Mouse (Mus musculus): ENCODE results near the gene Lrtm2. TPM values are rescaled to one million over a fixed set of nuclear protein-coding genes. Genes with fewer than 3 reads are reported as not detected.
"Not testable (repeated sequence)": the region's sequence is repeated elsewhere in the genome, so short reads cannot be mapped to it uniquely, and the experiment has no call there.

Lrtm2 gene
- polyA plus RNA-seq (2012; ENCODE audit: insufficient read depth, low replicate concordance) = not detected in 2 replicates

DNA sequence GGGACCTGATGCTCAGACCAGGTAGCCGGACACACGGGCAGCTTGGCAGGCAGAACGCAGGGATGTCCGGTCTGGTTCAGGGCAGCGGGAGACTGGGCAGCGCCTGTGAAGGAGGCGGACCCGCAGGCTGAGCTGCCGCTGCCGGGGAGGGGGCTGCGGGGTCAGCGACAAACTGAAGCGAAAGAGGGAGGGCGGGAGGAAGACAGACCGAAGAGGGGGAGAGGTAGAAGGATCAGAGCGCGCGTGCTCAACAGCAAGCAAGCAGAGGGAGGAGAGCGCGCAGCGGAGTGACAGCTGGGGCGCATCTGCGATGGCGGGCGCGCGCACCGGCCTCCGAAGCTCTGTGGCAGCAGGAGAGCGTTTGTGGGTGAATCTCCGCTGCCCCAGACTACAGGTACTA is at the start of gene Lrtm2:
TSS of gene Lrtm2 (minus strand) at position 261 of the 400 bp plus-strand sequence.
- H3K9me3 ChIP-seq = no peaks in the 10 kb centered on the region
- peaks cover 90% of the 10 kb centered on the region for H3K27me3 ChIP-seq (replicated peaks)
- H3K4me1 ChIP-seq = peaks cover 40% of the 10 kb centered on the region
- H3K36me3 ChIP-seq (replicated peaks; ENCODE audit: low read length) = no peaks in the 10 kb centered on the region
- H3K4me3 ChIP-seq (replicated peaks) = peak within 1 kb of the TSS; percentile 56
- TF ChIP-seq FLI1 (IDR thresholded peaks at IDR 0.05; ENCODE audit: low read length) (no peak), GATA1 (IDR thresholded peaks at IDR 0.05; ENCODE audit: borderline replicate concordance, low read length) (no peak)

DNA sequence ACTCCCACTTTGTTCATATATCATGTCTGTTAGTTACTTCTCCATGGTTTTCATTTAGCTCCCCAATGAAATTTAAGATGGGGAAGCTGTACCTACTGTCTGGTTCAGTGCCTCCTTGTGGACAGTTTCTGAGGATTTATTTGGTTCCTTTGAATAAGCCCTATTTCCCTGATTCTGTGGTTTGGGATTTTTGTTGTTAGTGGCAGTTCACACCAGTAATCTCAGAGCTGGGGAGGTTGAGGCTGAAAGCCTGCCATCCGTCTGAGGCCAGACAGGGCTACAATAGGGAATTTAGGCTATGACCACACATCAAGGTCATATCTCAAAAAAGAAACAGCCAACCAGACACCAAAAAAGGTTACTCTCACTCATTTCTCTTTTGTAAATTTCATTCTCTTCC is 48.1 kb upstream of the Lrtm2 start:
- H3K36me3 ChIP-seq (replicated peaks; ENCODE audit: low read length) = peaks cover 27% of the 10 kb centered on the region
- H3K9me3 ChIP-seq = no peaks in the 10 kb centered on the region
- no peak for TF ChIP-seq GATA1 (IDR thresholded peaks at IDR 0.05; ENCODE audit: borderline replicate concordance, low read length)
- no peak for TF ChIP-seq FLI1 (IDR thresholded peaks at IDR 0.05; ENCODE audit: low read length)
- H3K4me1 ChIP-seq = peaks cover 83% of the 10 kb centered on the region
- H3K4me3 ChIP-seq (replicated peaks) = no peak overlapping the region
- H3K27me3 ChIP-seq (replicated peaks) = no peaks in the 10 kb centered on the region

DNA sequence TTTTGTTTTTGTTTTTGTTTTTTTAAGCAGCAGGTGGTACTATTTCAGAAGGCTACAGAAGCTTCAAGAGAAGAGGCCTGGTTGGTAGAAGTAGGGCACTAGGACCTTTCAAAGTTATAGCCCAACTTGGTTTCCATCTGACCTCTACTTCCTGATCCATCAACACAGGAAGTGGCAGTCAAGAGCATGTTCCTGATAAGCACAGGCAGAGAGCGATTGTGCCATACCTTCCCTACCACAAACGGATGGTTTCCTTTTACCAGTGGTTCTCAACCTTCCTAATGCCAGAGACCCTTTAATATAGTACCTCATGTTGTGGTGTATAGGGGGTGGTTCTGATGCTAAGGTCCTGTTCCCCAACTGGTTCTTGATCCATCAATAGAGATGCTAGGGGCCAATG is 47.0 kb upstream of the Lrtm2 start:
- Histone ChIP-seq H3K36me3 (replicated peaks; ENCODE audit: low read length) (peaks cover 17% of the 10 kb centered on the region), H3K4me1 (peaks cover 93% of the 10 kb centered on the region), H3K27me3 (replicated peaks) (no peaks in the 10 kb centered on the region), H3K4me3 (replicated peaks) (peak overlapping the region; percentile 74), H3K9me3 (no peaks in the 10 kb centered on the region)
- TF ChIP-seq FLI1 (IDR thresholded peaks at IDR 0.05; ENCODE audit: low read length) (peak; percentile 43; the same call in 1 of the 2 replicates), GATA1 (IDR thresholded peaks at IDR 0.05; ENCODE audit: borderline replicate concordance, low read length) (no peak)

DNA sequence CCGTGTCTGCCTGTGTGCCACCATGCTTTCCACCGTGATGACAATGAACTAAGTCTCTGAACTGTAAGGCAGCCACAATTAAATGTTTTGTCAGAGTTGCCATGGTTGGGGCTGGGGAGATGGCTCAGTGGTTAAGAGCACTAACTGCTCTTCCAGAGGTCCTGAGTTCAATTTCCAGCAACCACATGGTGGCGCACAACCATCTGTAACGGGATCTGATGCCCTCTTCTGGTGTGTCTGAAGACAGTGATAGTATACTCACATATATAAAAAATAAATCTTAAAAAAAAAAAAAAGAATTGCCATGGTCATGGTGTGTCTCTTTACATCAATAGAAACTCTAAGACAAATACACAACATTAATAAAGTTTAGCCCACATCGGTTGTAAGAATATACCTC is 44.5 kb upstream of the Lrtm2 start:
- Histone ChIP-seq H3K9me3 (no peaks in the 10 kb centered on the region), H3K36me3 (replicated peaks; ENCODE audit: low read length) (peaks cover 12% of the 10 kb centered on the region), H3K4me1 (peaks cover 90% of the 10 kb centered on the region), H3K27me3 (replicated peaks) (no peaks in the 10 kb centered on the region), H3K4me3 (replicated peaks) (no peak overlapping the region)
- no peak for TF ChIP-seq GATA1 (IDR thresholded peaks at IDR 0.05; ENCODE audit: borderline replicate concordance, low read length)
- TF ChIP-seq FLI1 (IDR thresholded peaks at IDR 0.05; ENCODE audit: low read length) = no peak

DNA sequence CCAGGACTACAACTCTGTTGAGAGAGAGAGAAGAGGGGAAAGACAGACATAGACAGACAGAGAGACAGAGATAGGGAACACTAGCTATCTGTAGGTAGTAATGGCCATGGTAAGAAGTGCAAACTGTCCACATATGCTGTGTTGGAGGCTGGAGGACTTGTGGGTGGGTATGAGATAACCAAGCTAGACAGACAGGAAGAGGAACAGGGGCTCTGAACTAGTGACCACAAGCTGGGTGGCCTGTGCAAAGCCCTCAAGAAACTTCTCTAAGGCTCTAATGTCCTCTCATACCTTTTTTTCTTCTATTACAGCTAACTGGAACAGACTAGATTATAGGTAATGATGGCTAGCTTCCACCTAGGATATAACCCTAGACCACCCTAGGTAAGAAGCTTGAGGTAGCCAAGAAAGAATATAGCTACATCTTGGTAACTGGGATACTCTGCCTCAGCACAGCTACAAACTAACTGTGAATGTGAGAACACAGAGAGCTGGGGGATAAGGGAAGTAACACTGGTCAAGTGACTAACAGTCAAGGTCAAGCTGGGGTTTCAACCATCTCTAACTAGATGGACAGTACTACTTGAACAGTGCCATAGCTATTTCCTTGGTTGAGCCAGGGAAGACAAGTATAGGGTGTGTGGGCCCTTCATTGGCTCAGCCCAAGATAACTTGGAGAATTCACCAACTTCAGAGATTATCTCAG is 42.6 kb upstream of the Lrtm2 start:
- Histone ChIP-seq H3K36me3 (replicated peaks; ENCODE audit: low read length) (peaks cover 27% of the 10 kb centered on the region), H3K27me3 (replicated peaks) (no peaks in the 10 kb centered on the region), H3K9me3 (no peaks in the 10 kb centered on the region), H3K4me3 (replicated peaks) (peak overlapping the region; percentile 83), H3K4me1 (peaks cover 71% of the 10 kb centered on the region)
- TF ChIP-seq FLI1 (IDR thresholded peaks at IDR 0.05; ENCODE audit: low read length) (no peak), GATA1 (IDR thresholded peaks at IDR 0.05; ENCODE audit: borderline replicate concordance, low read length) (no peak)

DNA sequence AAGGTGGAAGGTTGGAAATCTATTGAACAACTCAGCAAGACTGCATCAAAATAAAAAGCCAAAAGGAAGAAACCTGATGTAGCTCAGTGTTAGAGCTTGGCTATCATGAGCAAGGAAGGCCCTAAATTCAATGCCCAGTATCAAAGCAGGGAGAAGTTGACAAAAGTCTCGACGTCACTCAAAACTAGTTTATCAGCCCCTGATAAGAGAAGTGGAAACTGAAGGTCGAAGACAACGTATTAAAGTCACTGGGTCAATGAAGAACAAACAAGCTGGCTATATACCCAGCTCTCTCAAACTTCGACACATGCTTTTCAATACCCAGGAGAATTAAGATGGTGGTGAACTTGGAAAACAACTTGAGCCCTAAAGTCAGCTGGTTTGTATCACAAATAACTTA is 41.7 kb upstream of the Lrtm2 start:
- H3K4me3 ChIP-seq (replicated peaks) = peak overlapping the region; percentile 48
- H3K4me1 ChIP-seq = peaks cover 68% of the 10 kb centered on the region
- H3K36me3 ChIP-seq (replicated peaks; ENCODE audit: low read length) = peaks cover 37% of the 10 kb centered on the region
- no peaks in the 10 kb centered on the region for H3K27me3 ChIP-seq (replicated peaks)
- H3K9me3 ChIP-seq = no peaks in the 10 kb centered on the region
- no peak for TF ChIP-seq FLI1 (IDR thresholded peaks at IDR 0.05; ENCODE audit: low read length)
- no peak for TF ChIP-seq GATA1 (IDR thresholded peaks at IDR 0.05; ENCODE audit: borderline replicate concordance, low read length)

DNA sequence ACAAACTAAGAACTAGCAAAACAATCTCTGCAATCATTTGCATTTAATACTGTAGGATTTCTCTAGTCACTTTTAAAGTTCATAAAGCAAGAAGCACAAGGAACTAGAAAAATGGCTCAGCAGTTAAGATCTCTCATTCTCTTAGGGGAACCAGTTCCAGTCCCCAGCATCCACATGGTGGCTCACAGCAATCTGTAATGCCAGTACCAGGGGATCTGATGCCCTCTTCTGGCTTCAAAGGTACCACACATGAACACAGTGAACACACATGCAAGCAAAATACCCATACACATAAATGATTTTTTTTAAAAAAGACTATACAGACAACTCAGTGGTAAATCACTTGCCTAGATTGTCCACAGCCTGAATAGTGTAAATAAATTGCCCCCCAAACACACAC is 41.1 kb upstream of the Lrtm2 start:
- no peaks in the 10 kb centered on the region for H3K27me3 ChIP-seq (replicated peaks)
- TF ChIP-seq GATA1 (IDR thresholded peaks at IDR 0.05; ENCODE audit: borderline replicate concordance, low read length) (no peak), FLI1 (IDR thresholded peaks at IDR 0.05; ENCODE audit: low read length) (no peak)
- H3K4me1 ChIP-seq = peaks cover 63% of the 10 kb centered on the region
- no peak overlapping the region for H3K4me3 ChIP-seq (replicated peaks)
- H3K36me3 ChIP-seq (replicated peaks; ENCODE audit: low read length) = peaks cover 37% of the 10 kb centered on the region
- H3K9me3 ChIP-seq = no peaks in the 10 kb centered on the region

DNA sequence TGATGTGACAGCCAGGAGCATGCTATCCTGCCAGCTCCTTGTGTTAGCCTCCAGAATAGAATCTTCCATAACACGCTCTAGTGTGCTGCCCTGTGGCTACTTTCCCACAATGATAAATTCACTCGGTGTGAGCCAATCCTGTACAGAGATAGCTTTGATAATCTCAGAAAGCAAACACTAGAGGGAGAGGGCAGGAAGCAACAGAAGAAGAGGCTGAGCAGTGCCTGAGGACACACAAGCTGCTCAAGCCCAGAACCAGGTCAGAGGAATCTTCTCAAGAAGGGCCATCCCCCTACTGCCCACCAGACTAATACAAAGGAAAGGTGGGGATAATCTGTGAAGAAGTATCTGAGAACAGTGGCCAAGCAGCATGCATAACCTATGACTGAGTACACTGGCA is 36.8 kb upstream of the Lrtm2 start:
- H3K4me1 ChIP-seq = peaks cover 32% of the 10 kb centered on the region
- no peaks in the 10 kb centered on the region for H3K27me3 ChIP-seq (replicated peaks)
- H3K4me3 ChIP-seq (replicated peaks) = no peak overlapping the region
- H3K36me3 ChIP-seq (replicated peaks; ENCODE audit: low read length) = peaks cover 74% of the 10 kb centered on the region
- TF ChIP-seq GATA1 (IDR thresholded peaks at IDR 0.05; ENCODE audit: borderline replicate concordance, low read length) (no peak), FLI1 (IDR thresholded peaks at IDR 0.05; ENCODE audit: low read length) (no peak)
- H3K9me3 ChIP-seq = no peaks in the 10 kb centered on the region

DNA sequence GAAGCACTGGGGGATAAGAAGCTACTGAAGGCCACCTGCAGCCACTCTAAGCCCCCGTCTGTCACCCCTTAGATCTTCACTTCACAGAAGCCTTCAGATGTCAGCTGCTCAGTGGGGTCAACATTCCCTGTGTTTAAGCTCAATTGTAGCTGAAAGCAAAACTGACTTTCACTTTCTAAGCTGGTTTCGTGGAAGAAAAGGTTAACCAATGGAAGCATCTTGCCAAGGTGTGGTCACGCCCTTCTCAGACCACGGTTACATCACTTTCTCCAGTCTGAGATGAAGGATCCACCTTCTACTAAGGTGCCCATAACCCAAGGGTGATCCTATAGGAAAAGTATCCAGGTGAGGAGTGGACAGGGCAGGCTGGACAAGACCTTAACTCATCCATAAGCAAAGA is 36.2 kb upstream of the Lrtm2 start:
- H3K9me3 ChIP-seq; H3K4me3 ChIP-seq (replicated peaks); H3K27me3 ChIP-seq (replicated peaks): not testable (repeated sequence)
- Histone ChIP-seq H3K4me1 (peaks cover 27% of the 10 kb centered on the region), H3K36me3 (replicated peaks; ENCODE audit: low read length) (peaks cover 77% of the 10 kb centered on the region)

DNA sequence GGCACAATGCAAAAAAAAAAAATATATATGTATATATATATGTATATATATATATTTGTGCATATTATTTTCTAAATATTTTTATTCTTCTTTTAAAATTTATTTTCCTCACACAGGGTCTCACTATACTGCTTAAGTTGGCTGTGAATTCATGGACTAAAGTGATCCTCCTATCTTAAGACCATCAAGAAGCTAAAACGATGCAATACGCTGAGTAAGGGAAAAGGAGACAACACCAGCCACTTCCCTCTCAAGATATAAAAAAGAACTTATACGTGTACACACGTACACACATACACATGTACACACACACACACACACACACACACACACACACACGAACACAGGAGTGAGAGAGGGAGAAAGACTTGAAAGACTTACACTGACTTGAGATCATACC is 33.0 kb upstream of the Lrtm2 start:
- H3K36me3 ChIP-seq (replicated peaks; ENCODE audit: low read length) = peaks cover 90% of the 10 kb centered on the region
- H3K4me1 ChIP-seq = peaks cover 34% of the 10 kb centered on the region
- H3K4me3 ChIP-seq (replicated peaks) = no peak overlapping the region
- no peaks in the 10 kb centered on the region for H3K27me3 ChIP-seq (replicated peaks)
- no peak for TF ChIP-seq FLI1 (IDR thresholded peaks at IDR 0.05; ENCODE audit: low read length)
- TF ChIP-seq GATA1 (IDR thresholded peaks at IDR 0.05; ENCODE audit: borderline replicate concordance, low read length) = no peak
- no peaks in the 10 kb centered on the region for H3K9me3 ChIP-seq
